Mouse (Mus musculus) lung, adult 18-20 months (tissue): ENCODE results near the gene Dhdh.
"Not testable (repeated sequence)": the region's sequence is repeated elsewhere in the genome, so short reads cannot be mapped to it uniquely, and the experiment has no call there.

Source experiments
- DNase-seq, 2 experiments: peaks; one replicate each; pipeline ENCODE4 v3.0.0; 2022; ENCODE audit warnings: mixed read lengths in 2 of 2

The Dhdh gene

DNA sequence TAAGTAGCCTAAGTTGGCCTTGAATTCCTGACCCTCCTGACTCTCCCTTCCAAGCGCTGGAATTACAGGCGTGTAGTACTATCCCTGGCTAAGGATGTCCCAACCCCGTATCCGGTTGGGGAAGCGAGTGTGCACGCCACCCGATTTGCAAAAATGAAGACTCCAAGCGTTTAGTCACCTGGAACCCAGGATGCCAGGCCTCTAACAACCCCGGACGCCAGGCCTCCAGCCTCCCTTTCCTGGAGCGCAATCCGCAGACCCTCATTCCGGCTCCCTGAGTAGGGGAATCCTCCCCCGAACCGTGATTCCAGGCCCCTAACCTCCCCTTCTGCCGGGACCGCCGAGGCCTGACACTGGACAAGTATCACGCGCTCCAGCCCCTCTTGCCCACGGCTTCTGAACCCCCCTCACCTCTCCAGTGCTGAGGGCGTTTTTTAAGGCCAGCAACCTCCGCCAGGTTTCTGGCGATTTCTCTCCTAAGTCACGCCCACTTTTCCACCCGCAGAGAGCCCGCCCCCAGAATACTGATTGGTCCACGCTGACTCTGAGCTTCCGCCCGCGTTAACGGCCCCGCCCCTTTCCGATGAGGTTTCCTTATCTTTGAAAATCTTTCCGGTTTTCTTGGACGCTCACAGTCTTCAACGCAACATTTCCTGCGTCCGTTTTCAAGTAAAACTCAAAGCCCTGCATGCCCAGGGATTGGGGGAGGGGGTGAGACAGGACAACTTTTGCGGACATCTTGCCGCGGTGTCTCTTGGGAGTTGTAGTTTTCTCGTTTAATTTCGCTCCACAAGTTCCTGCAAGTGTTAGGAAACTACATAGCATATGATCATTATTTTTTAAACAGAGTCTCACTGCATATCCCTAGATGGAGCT is 21.5 kb upstream of the Dhdh start, which contains the start of gene Nucb1:
Nucb1 (minus strand) TSS at position 495 of the 876 bp plus-strand sequence.
- DNase-seq: peak; percentile 96 to 97

DNA sequence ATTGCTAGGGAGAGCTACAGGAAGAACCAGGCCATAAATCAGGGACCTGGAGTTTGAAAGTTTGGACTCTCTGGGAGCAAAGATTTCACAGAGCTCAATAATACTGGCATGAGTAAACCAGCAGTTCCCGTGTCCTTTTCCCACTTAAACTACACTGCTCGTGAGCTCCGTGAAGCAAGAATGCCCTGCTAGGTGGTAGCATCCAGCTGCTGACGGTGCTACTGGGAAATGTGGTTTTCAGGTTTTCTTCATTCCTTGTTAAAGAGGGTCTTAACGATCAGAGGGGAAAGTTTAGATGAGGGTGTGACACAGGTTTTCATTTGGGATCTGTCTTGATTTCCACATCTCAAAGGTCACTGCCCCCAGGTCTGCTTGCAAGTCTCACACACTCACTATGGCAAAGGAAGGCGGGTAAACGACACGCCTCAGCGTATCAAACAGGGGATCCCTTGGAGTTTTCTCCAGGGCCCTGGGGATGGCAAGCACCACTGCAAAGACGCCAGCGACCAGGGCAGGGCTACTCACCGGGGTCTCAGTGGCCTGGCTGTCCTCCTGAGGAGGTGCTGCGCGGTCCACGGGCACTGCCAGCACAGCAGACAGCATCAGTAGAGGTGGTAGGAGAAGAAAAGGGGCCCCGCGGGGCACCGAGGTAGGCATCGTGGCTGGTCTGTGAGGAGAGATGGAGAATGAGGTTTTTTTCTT is 20.7 kb upstream of the Dhdh start:
- DNase-seq: no peak

DNA sequence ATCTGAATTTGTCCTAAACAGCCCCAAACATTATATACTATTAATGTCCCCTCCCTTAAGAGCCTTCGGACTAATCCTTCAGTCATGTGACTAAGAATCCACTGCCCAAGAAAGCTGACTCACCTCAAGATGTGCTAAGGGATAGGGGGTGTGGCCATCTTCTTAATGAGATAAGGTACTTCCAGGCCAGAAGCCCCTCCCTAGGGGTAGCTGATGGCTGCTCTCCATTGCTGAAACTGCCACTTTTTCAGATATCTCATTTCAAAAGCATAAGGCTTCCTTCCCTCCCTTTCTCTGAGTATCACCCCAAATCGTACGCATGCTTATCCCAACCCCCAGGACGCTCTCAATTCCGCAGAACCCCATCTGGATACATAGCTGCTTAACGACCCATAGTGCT is 20.0 kb upstream of the Dhdh start:
- no peak for DNase-seq

DNA sequence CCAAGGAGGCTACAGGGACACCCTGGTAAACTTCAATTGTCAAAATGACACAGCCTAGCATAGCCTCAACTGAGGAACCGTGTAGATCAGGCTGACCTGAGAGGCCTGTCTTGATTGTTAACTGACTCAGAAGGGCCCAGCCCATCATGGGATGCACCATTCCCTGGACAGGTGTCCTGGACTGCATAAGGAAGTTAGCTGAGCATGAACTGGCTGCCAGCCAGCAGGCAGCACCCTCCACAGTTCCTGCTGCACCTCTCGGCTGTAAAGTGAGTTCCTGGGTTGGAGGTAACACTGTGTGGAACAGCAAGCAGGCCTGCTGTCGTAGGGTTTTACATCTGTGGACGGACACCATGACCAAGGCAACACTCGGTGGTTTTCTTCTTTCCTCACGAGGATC is 19.0 kb upstream of the Dhdh start:
- no peak for DNase-seq

DNA sequence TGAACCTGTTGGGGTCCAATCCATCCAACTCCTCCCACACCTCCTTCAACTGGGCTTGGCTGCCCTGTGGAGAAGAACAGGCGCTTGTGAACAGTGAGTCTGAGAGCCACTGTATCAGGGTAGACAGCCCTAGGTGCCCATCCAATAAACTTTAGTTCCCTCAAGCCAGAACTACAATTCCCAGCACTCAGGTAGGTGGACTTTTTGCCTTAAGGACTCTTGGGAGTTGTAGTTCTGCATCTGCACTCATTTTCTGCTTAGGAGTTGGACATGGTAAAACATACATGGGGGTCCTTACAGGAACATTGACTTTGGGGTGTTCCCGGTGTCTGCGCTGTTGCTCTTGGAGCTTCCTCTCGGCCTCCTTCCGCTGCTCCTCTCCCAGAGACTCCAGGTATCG is 9.8 kb upstream of the Dhdh start:
- no peak for DNase-seq

DNA sequence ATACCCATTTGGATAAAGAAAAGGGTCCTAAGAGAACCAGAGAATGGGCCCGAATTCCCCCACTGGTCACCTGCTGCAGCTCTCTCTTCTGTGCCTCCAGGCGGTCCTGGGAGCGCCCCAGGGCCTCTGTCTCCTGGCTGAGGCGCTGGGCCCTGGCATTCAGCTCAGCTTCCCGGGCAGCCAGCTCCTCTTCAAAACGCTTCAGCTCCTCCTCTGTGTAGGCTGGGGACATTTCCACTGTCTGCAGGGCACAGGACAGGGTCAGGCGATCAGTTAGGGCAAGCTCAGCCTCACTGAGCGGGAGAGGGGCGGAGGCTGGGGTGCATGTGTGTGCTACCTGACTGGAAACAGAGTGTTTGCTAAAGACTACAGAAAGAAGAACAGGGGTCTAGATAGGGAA is 5.9 kb upstream of the Dhdh start:
- DNase-seq: no peak

DNA sequence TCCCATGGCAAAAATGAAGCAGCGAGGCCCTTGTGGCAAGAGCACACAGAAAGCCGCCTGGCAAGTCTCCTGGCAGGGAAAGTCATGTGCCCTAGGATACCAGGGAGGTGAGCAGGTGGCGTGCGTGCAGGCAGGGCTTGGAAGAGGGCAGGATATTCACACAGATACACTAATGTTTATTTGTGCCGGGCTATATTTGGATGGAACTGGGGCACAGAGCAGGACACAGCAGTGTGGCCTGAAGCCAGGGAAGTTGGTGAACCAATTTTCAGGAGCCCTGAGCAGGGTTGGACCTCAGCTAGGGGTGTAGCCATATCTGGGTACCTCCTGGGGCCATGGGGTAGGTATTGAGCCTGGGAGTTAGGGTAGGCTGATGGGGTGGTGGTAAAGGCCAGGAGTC is 4.3 kb upstream of the Dhdh start:
- no peak for DNase-seq

DNA sequence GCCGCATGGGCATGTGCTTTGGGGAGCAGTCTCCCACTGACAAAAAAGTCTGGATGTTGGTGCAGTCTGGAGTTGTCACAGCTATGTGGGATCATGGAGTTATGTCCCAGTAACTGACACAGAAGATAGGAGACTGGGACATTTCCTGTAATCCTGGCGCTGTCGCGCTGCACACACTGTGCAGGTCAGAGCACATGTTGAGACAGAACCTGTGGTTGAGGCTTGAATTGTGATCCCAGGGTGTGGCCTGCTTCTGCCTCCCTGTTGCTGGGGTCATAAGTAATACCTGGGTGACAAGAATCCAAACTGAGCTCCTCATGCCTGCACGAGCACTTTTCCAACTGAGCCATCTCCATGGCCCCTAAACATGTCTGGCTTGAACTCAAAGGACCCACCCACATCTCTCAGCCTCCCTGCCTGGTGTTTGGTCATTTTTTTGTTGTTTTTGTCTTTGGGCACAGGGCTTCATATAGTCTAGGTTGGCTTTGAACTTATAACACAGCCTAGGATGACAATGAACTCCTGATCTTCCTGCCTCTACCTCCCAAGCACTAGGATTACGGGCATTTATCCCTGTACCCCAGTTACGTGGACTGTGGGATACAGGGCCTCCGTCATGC is 3.7 kb upstream of the Dhdh start:
- DNase-seq: no peak

DNA sequence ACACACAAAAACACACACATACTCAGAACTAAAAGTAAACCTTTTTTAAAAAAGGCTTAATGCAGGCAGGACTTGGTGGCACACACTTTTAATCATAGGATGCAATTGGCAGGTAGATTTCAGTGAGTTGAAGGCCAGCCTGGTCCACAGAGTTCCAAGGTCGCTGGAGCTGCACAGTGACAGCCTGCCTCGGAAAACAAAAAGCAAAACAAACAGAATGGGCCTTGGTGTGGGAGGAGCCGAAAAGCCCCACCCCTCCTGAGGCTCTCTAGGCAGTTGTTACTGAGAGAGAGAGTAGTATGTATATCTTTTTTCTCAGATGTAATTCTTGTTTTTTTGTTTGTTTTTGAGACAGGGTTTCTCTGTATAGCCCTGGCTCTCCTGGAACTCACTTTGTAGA is 2.7 kb upstream of the Dhdh start:
- peak; percentile 44 to 51 for DNase-seq

DNA sequence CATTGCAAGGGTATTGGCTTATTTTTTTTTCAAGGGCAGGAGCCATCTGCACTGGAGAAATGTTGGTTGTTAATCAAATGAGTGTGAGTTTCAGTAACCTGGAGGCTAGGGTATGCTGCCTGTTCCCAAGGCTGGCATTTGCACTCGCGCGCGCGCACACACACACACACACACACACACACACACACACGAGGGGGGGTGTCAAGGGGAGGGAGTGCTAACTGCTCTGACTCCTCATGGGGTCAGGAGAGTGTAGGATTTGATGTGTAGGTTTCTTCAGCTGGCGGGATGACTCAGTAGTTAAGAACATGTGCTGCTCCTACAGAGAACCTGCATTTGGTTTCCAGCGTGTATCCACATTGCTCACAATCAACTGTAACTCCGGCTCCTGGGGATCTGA is 2.2 kb upstream of the Dhdh start:
- DNase-seq: no peak

DNA sequence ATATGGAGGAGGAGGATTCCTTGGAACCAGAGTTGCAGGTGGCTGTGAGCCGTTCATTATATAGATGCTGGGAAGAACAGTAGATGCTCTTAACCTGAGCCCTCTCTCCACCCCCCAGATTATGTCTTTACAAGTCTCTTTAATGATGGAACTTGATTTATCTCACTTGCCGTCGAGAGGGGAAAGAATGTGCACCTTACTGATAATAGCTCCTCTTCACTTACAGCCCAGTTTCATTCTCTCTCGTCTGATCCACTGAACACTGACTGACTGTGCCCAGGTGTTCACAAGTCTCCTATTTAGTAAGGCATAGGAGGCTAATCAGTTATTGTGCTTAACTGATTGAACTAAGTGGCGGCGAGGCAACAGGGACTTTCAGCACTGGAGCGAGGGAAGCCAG is 973 bp upstream of the Dhdh start:
- DNase-seq: no peak

DNA sequence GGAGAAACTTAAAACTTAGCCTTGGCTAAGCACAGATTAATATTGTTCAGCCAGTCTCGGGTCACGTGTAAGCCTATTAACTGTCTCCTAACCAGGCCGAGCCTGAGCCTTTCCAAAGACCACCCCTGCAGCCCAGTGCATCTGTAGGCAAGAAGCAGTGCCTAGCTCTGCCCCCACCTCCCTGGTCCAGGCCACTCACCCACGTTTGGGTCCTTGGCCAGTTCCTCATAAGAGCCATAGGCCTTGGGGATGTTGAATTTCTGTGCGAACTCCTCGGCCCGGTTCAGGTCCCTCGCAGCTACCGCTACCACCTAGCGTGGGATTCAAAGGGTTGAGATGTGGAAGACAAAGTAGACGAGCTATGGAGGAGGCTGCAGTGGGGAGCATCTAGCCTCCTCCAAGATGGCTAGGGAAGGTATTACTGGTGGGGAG is 728 bp downstream of the Dhdh start:
- DNase-seq: no peak

DNA sequence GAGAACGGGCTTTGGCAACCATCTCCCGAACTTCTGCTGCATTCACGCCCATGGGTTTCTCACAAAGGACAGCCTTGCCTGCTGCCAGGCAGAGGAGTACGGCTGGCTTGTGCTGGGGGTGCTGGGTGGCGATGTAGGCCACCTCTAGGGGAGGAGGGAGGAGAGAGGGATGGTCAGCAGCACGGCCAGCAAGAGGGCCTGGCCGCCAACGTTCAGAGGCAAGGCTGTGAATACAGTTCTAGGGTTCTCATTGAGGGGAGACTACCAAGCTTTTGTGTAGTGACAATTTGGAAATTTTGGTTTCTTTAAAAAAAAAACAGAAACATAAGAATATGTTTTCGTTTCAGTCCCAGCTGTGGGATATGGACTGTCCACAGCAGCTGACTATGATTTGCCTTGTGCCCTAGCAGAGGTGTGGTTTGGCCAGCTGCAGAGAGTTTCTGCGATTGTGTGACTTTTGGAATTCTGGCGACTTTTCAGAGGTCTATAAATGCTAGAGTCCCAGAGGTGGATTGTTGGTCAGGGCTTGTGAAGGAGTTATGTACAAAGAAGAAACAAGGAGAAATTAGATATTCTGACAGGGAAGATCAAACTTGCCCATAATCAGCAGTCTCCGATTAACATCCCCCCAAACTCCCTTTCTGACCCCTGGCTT is 1.7 kb downstream of the Dhdh start, which contains the start of gene Gm45808:
Gm45808 (minus strand) TSS at position 51 of the 655 bp plus-strand sequence.
- DNase-seq: no peak

DNA sequence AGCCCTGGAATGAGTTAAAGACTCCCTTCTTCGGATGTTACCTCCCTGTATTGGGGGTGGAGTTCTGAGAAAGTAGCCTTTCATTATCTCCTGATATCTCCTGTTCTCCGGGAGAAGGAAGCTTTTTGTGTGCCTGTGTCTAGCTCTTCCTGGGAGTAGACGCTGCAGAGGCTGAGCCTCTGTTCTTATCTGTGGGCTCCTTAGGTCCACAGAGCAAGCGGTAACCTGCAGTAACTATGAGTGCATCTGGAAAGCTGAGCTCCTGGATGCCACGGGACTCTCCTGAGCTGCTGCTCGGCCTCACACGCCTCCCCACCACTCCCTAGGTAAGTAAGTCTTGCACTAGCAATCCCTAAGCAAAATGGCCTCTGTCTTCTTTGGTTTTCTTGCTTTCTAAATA is 2.4 kb downstream of the Dhdh start:
- DNase-seq: no peak

DNA sequence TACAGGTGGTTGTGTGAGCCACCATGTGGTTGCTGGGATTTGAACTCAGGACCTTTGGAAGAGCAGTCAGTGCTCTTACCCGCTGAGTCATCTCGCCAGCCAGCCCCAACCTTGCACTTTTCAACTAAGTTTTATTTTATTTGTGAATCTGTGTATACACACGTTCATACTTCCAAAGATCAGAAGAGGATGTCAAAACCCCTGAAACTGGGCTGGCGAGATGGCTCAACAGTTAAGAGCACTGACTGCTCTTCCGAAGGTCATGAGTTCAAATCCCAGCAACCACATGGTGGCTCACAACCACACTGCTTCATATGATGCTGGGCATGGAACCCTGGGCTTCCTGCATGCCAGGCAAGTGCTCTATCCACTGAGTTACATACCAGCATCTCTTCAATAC is 3.6 kb downstream of the Dhdh start:
- not testable (repeated sequence) for DNase-seq

DNA sequence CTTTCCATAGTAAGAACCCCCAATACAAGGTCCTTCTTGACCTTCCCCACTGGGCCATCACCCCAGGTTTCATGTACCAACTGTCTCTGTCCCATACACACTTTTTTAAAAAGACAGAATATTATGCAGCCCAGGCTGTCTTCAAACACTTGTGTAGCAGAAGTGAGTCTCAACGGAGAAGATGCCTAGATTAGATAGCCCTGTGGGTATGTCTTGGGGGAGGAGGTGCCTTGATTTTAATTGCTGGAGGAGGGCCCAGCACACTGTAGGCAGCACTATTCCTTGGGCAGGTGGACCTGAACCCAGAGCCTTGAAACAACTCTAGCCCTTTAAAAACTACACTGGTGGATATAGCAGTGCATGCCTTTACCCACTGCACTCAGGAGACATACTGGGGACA is 6.4 kb downstream of the Dhdh start:
- DNase-seq: no peak

DNA sequence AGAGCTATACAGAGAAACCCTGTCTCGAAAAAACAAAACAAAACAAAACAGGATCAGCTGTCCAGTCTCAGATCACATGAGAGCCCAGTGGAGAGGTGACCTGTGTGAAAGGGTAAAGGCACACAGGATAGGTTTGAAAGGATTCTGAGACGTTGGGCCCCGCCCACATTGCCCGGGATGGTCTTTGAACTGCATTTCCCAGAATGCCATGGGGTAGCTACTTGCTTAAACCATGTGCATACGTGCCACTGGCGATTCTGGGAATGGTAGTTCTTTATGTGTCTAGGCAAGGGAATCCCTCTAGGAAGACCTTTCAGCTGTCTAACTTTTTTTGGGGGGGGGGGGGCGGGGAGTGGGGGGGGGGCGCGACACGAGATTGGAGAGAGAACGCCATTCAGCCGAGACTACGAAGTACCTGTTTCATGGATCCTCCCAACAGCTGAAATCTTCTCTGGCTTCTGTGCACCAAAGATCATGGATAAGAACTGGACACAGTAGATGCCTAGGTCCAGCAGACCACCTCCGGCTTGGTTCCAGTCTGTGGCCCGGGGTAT is 7.2 kb downstream of the Dhdh start, which contains the start of gene Tulp2:
Tulp2 (plus strand) TSS at position 504 of the 554 bp plus-strand sequence.
- peak; percentile 71 to 79 for DNase-seq

DNA sequence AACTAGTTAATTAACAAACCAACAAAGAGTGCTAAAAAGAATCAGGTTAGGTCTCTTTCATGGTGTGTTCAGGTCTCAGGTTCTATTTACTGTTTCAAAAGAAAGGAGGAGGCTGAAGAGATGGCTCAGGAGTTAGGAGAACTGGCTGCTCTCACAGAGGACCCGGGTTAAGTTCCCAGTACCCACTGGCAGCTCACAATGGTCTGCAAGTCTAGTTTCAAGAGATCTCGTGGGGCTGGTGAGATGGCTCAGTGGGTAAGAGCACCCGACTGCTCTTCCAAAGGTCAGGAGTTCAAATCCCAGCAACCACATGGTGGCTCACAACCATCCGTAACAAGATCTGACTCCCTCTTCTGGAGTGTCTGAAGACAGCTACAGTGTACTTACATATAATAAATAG is 8.3 kb downstream of the Dhdh start:
- DNase-seq: not testable (repeated sequence)

DNA sequence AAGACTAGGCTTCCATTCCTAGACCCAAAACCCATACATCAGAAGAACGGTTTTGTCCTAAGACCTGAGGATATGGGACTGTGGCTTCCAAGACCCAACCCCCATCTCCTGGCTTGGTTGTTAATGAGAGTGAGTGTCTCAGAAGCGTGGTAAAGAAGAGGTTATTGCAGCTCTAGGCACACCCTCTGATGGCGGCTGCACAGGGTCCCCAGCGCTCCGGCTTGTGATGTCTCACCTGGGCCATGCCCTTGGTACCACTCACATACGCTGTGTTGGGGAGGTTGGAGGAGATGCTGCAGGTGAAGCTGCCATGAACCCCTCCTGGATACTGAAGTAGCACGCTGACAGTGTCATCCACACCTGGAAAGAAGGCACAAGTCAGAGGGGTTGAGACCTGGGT is 9.8 kb downstream of the Dhdh start:
- DNase-seq: no peak

DNA sequence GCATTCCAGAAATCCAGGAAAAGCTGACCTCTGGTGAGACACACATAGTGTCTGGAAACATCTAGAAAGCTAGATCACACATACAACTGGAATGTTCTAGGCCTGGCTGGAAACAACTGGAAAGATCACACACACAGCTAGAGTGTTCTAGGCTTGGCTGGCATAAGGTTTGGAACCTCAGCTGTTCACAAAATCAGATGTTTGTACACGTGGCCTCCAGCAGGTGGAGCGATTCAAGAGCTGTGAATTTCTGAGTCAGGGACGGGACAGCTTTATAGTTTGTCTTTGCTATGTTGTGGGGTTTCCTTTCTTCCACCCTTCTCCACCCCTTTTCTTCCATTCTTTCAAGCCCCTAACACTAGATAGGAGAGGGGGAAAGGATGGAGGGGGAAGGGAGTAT is 11.6 kb downstream of the Dhdh start:
- peak; percentile 55 to 74 for DNase-seq

DNA sequence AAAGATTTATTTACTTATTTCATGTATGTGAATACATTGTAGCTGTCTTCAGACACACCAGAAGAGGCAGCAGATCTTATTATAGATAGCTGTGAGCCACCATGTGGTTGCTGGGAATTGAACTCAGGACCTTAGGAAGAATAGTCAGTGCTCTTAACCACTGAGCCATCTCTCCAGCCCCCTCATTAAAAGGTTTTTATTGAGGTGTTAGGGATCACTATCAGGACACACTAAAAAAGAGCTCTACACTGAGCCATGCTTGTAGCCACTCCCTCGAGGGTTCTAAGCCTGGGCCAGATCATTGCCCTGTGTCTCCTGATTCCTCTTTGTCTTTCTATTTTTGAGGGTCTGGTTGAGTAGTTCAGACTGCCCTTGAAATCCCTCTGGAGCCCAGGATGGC is 12.2 kb downstream of the Dhdh start:
- no peak for DNase-seq

DNA sequence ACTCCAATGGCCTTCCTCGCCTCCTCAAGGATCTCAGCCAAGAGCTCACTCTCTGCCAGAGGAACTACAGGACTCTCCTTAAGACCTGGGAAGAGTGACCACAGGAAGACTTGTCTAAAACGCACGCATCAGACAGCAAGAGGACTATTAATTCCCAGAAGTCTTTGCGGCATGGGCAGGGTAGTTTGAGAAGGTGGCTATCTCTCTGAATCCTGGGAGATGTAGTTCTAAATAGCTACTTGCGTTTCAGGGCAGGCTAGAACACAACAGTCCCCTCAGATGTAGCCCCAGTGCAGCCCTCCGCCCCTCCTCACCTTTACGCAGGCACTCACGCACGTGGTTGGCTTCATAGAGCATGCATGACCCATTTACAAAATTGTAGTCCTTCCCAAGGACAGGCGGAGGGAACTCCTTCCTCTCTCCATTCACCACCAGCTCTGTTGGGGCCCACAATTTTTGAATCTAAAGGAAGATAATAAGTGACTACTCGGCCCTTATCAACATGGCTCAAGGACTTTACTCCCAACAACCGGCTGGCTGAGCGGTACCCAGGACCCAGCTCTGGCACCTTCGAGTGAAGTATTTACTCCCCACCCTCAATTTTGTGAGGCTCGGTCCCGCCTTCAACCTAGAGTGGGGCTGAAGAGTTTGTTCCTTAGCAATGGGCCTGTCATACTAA is 13.2 kb downstream of the Dhdh start:
- peak in 1 of 2 experiments; percentile 45 for DNase-seq
